In the genomic region with DNA sequence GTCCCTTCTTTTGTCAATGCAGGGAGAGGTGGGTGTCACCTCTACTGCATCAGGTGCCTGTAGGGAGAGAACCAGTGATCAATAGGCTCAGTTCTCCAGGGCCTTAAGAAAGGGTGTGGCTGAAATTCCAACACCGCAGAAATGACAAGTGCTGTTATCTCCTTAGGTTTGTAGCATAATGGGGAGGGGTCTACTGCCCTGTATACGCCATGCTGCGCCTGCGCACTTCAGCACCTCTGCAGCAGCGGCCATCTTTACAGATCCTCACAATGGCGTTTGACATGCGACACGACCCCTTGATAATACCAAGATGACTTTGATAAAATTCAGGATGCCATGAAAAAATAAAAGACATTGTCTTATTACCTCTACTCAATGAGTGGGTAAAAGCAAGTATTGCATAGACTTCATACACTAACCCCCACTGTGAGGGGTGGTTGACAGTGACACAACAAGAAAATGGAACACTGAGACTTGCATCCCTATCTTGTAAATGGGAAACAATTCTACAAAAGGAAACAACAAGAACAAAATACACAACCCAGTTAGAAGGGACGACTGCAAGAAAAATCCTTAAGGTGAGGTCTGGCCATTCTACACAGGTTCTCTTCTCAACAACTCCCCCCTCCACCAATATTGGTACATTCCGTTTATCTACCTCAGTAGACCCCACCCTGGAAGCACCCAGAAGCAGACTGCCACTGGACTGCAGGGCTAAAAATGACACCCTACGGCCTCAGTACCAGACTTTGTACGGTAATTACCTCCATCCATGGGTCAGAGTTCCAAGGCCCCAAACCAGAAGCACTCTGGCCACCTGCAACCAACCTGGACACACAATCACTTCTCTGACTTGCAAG, we compare ENCODE assay signal across 8 mouse cellular contexts. TPM values are rescaled to one million over a fixed set of nuclear protein-coding genes. Genes with fewer than 3 reads are reported as not detected.
DNase-seq lines count a peak whose midpoint lies in the region; ATAC-seq and TF ChIP-seq lines count a peak whose summit lies in the region.

No protein-coding gene starts in this region.

- no peaks in the 10 kb centered on the region for H3K4me1 ChIP-seq in heart, adult 2 months (ENCODE audit: control insufficient read depth, insufficient read depth, low read length)
- H3K4me1 ChIP-seq in heart, embryonic 15.5 days (replicated peaks) = no peaks in the 10 kb centered on the region
- 0 out of 2 replicates have a peak, but pooled peaks cover 4% of the 10 kb centered on the region for H3K4me1 ChIP-seq in midbrain, embryonic 12.5 days

- H3K36me3 ChIP-seq in heart, adult 2 months (ENCODE audit: control insufficient read depth, insufficient read depth, low read length) = no peaks in the 10 kb centered on the region
- H3K36me3 ChIP-seq in heart, embryonic 15.5 days = no peaks in the 10 kb centered on the region
- no peaks in the 10 kb centered on the region for H3K36me3 ChIP-seq in midbrain, embryonic 12.5 days

- intact Hi-C loops in heart, adult 2 months (cut with DNase I) = no loop called here

- no peaks in the 10 kb centered on the region for H3K79me2 ChIP-seq in heart, adult 2 months (replicated peaks; ENCODE audit: control insufficient read depth, insufficient read depth, low read length)

- no peak for DNase-seq in heart, adult 2 months
- no peak for DNase-seq in heart, adult 9 months (ENCODE audit: low spot score in 2 of 2)
- peak; percentile 62 to 70 for DNase-seq in cerebellum, postnatal 25 days
- DNase-seq in layer of hippocampus, postnatal 14 days (ENCODE audit: low spot score in 2 of 2) = peak; percentile 24 to 58
- peak; percentile 16 for DNase-seq in testis, postnatal 14 days (ENCODE audit: low spot score)
- no peak for DNase-seq in MN1 (ENCODE audit: low spot score)

- no peaks in the 10 kb centered on the region for H3K27me3 ChIP-seq in heart, adult 2 months (ENCODE audit: control insufficient read depth, insufficient read depth, low read length)
- no peaks in the 10 kb centered on the region for H3K27me3 ChIP-seq in heart, embryonic 15.5 days
- H3K27me3 ChIP-seq in midbrain, embryonic 12.5 days = no peaks in the 10 kb centered on the region

- no peak overlapping the region; the same call in 1 of the 2 replicates for H3K9ac ChIP-seq in heart, adult 2 months (ENCODE audit: low read depth, low read length)
- H3K9ac ChIP-seq in heart, embryonic 15.5 days = 0 out of 2 replicates have a peak overlapping the region, but pooled peaks have one; percentile 46
- peak overlapping the region; percentile 65 for H3K9ac ChIP-seq in midbrain, embryonic 12.5 days (replicated peaks)

- TF ChIP-seq POLR2A in heart, adult 2 months (IDR thresholded peaks at IDR 0.05; ENCODE audit: insufficient read depth, low read depth, low read length) = no peak

- 0 out of 2 replicates have a peak, but pooled peaks have one; percentile 8 for ATAC-seq in heart, embryonic 15.5 days (replicated peaks; ENCODE audit: insufficient number of reproducible peaks, insufficient read depth, low FRiP score, low read depth)
- peak; percentile 63 for ATAC-seq in midbrain, embryonic 12.5 days (ENCODE audit: low FRiP score, low read depth)

- H3K9me3 ChIP-seq in heart, embryonic 15.5 days (replicated peaks) = no peaks in the 10 kb centered on the region; the same call in 1 of the 2 replicates
- H3K9me3 ChIP-seq in midbrain, embryonic 12.5 days = peaks cover 17% of the 10 kb centered on the region; the same call in 1 of the 2 replicates

- no peak for TF ChIP-seq EP300 in heart, adult 2 months (IDR thresholded peaks at IDR 0.05; ENCODE audit: insufficient read depth, low read depth, low read length)

- peak overlapping the region; percentile 71 for H3K4me2 ChIP-seq in heart, embryonic 15.5 days
- H3K4me2 ChIP-seq in midbrain, embryonic 12.5 days (replicated peaks) = peak overlapping the region; percentile 55

- TF ChIP-seq CTCF in heart, adult 2 months (IDR thresholded peaks at IDR 0.05) = no peak

- peak overlapping the region; percentile 57 for H3K4me3 ChIP-seq in heart, adult 2 months
- peak overlapping the region; percentile 62 for H3K4me3 ChIP-seq in heart, embryonic 15.5 days
- peak overlapping the region; percentile 63 for H3K4me3 ChIP-seq in midbrain, embryonic 12.5 days

- 65% methylated on average over 12 of the region's 12 CpGs for WGBS in heart, adult 2 months
- WGBS in heart, embryonic 15.5 days = 54% methylated on average over 12 of the region's 12 CpGs
- WGBS in midbrain, embryonic 12.5 days = 46% methylated on average over 12 of the region's 12 CpGs

- H3K27ac ChIP-seq in heart, adult 2 months = no peak overlapping the region; the same call in 1 of the 2 replicates
- H3K27ac ChIP-seq in heart, embryonic 15.5 days = no peak overlapping the region
- H3K27ac ChIP-seq in midbrain, embryonic 12.5 days (replicated peaks) = peak overlapping the region; percentile 87

RNA-seq across cellular contexts. Expression of a gene that starts 1.6 kb away (rescaled TPM):
- total RNA-seq in heart, adult 2 months (2021) = 100 to 1,000 TPM; 283 to 284 TPM
- not detected in 2 replicates for polyA plus RNA-seq in heart, adult 2 months (2012; rRNA removed)
- 30.0 and 33.1 TPM in 2 replicates for polyA plus RNA-seq in heart, embryonic 15.5 days (2015; fragmentation: Nextera tagmentation; extraction: Ambion mirVana)
- total RNA-seq in layer of hippocampus, postnatal 14 days (2021) = 1,000 to 10,000 TPM; 2,307 to 2,496 TPM
- polyA plus RNA-seq in midbrain, embryonic 12.5 days (2016; fragmentation: Nextera tagmentation; extraction: Ambion mirVana) = 186 and 209 TPM in 2 replicates

RNA-seq across cellular contexts. Expression of a gene that starts 1.6 kb away (rescaled TPM):
- 1 to 10 TPM; 2.3 to 2.4 TPM for total RNA-seq in heart, adult 2 months (2021)
- polyA plus RNA-seq in heart, adult 2 months (2012; rRNA removed) = 0.55 and 2.1 TPM in 2 replicates
- polyA plus RNA-seq in heart, embryonic 15.5 days (2015; fragmentation: Nextera tagmentation; extraction: Ambion mirVana) = 0.18 and 0.35 TPM in 2 replicates
- 10 to 100 TPM; 58.4 to 80.0 TPM for total RNA-seq in layer of hippocampus, postnatal 14 days (2021)
- 2.9 and 3.8 TPM in 2 replicates for polyA plus RNA-seq in midbrain, embryonic 12.5 days (2016; fragmentation: Nextera tagmentation; extraction: Ambion mirVana)

Comparison
In these comparisons a context has a peak if more than half of its experiments do, and no peak if none do; other contexts are left out.
1. RNA of a gene that starts 1.6 kb away (polyA plus RNA-seq): 186 to 209 TPM in midbrain, embryonic 12.5 days and 30.0 to 33.1 TPM in heart, embryonic 15.5 days; not detected in heart, adult 2 months; every median in the first group is over 10 times any median in the second.
2. DNase-seq: peak in cerebellum, postnatal 25 days (2 of 2), layer of hippocampus, postnatal 14 days (2 of 2) and testis, postnatal 14 days (single experiment); none in heart, adult 2 months (0 of 2), heart, adult 9 months (0 of 2) and MN1 (single experiment).
3. Peak in every context shown above with its lines, with median percentiles within 50 percentile points of each other: H3K4me3 ChIP-seq.